Mouse (Mus musculus) kidney, embryonic 15.5 days (tissue): ENCODE measurements at regions not wholly inside any gene's neighbourhood (a gene's known extent, or its start where the extent isn't known, plus 50 kb on each side); places are given as distances from the start of the nearest gene placed in this dataset.

Experiments
- ATAC-seq: fragments of 200-750 bp; cut with Nextera tagmentation; replicated peaks from 2 replicates; pipeline ENCODE4 v1.8.0; 2017; ENCODE audit warnings: moderate TSS enrichment; ENCODE audit not compliant: low FRiP score
- H3K27ac ChIP-seq: fragments of 300-500 bp; sonication (generic); 2 replicates; pipeline ENCODE4 v1.5.1; 2015; ENCODE audit warnings: mild to moderate bottlenecking, inconsistent platforms
- H3K27me3 ChIP-seq: fragments of 300-500 bp; sonication (generic); 2 replicates; pipeline ENCODE4 v1.6.1; 2015; ENCODE audit warnings: inconsistent platforms
- H3K36me3 ChIP-seq: fragments of 300-500 bp; sonication (generic); 2 replicates; pipeline ENCODE4 v1.6.1; 2015; ENCODE audit warnings: inconsistent platforms
- H3K4me1 ChIP-seq: fragments of 300-500 bp; sonication (generic); 2 replicates; pipeline ENCODE4 v1.6.1; 2015; ENCODE audit warnings: inconsistent platforms
- H3K4me2 ChIP-seq: fragments of 300-500 bp; sonication (generic); 2 replicates; pipeline ENCODE4 v1.6.1; 2015; ENCODE audit warnings: moderate library complexity, mild to moderate bottlenecking, inconsistent platforms
- H3K4me3 ChIP-seq: fragments of 300-500 bp; sonication (generic); replicated peaks from 2 replicates; pipeline ENCODE4 v1.5.1; 2015; ENCODE audit warnings: mild to moderate bottlenecking, inconsistent platforms
- H3K9ac ChIP-seq: fragments of 300-500 bp; sonication (generic); 2 replicates; pipeline ENCODE4 v1.6.1; 2015; ENCODE audit warnings: mild to moderate bottlenecking, inconsistent platforms
- H3K9me3 ChIP-seq: fragments of 300-500 bp; sonication (generic); replicated peaks from 2 replicates; pipeline ENCODE4 v1.6.1; 2016; ENCODE audit warnings: inconsistent platforms
- WGBS: fragments of 180-500 bp; shearing (Covaris S2); methylation state at CpG from one replicate; pipeline ENCODE4 v1.1.7; 2015; ENCODE audit warnings: mixed read lengths; 5-methylcytosine and 5-hydroxymethylcytosine counted together

GRCm38 (mm10) chr9:115604450-115604849 is 294.2 kb upstream of the Stt3b start:
- 80% methylated on average over 3 of the region's 3 CpGs for WGBS
- no peak for ATAC-seq

DNA sequence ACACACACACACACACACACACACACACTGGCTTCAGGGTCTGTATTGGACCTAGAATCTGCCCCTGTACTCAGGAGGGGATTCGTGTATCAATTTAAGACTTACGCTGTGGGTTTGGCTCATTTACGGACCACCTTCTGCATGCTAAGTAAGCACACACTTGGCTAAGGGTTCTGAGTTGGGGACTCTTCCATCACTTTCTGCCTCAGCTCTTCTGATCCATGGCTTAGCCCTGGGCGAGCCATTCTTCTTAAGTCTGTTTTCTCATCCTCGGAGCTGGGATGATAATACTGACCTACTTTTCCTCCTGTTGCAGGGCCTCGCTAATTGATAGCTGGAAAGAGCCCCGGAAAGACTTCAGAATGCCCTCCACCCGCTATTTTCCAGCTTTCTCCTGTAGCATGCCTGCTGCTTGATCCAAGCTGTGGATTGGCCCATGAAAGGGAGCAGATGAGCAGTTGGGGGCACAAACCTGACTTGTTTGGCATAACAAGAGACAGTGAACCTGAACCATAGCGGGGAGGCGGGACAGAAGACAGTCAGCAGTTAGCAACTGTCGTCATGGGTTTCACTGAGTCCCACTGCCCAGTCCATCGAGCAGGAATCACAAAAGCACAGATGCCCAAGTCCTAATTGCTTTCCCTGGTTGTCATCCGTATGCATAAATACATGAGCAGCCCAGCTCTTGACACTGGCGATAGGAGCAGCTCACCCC is 294.9 kb upstream of the Stt3b start:
- no peak overlapping the region for H3K4me2 ChIP-seq
- H3K36me3 ChIP-seq: no peaks in the 10 kb centered on the region
- H3K27me3 ChIP-seq: no peaks in the 10 kb centered on the region
- no peak overlapping the region for H3K4me3 ChIP-seq
- no peak overlapping the region for H3K27ac ChIP-seq
- no peak for ATAC-seq
- WGBS: 83% methylated on average over 14 of the region's 14 CpGs
- no peak overlapping the region for H3K9ac ChIP-seq
- no peaks in the 10 kb centered on the region for H3K9me3 ChIP-seq
- peaks cover 7% of the 10 kb centered on the region for H3K4me1 ChIP-seq

More at GRCm38 (mm10) chr9:115604450-115604849, 294.2 kb upstream of the Stt3b start:
- Histone ChIP-seq H3K27ac (no peak overlapping the region), H3K4me2 (no peak overlapping the region), H3K36me3 (no peaks in the 10 kb centered on the region), H3K9ac (no peak overlapping the region), H3K4me3 (no peak overlapping the region), H3K27me3 (no peaks in the 10 kb centered on the region), H3K9me3 (no peaks in the 10 kb centered on the region), H3K4me1 (peaks cover 7% of the 10 kb centered on the region)

DNA sequence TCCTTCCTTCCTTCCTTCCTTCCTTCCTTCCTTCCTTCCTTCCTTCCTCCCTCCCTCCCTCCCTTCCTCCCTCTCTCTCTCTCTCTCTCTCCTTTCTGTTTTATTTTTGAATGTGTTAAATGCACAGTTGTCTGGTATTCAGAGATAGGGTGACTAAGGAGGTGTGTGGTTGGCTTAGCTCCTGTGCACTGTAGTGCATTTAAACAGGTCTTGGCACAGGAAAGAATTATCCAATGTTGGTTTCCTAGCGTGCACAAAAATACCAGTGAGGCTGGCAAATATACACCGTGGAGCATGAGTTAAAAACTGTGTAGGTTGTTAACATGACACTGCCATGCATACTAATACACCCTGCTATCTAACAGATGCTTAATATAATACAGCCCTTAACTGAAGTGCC is 297.7 kb upstream of the Stt3b start:
- H3K4me1 ChIP-seq: peaks cover 11% of the 10 kb centered on the region
- 56% methylated on average over 2 of the region's 2 CpGs for WGBS
- no peak for ATAC-seq

DNA sequence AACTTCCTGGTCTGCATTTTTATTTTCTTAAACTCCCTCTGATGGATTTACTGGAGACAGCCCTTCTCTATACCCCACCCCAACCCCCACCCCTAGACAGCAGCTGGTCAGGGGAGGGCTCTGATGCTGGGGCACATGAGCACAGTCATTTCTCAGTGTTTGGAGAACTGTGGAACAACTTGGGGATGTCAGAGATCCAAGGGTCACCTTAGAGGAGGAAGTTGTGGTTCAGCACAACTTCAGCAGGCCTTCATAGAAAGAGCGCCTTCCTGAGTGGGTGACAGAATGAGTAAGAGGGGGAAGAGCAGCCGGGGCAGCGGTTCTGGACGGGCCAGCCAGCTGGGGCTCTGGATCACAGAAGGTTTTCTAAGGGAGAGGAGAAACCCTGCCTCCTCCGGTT is 298.2 kb upstream of the Stt3b start:
- WGBS: 50% methylated on average over 5 of the region's 5 CpGs
- peak; percentile 58; the same call in 1 of the 2 replicates for ATAC-seq

More for the DNA sequence above, 297.7 kb upstream of the Stt3b start:
- no peak overlapping the region for H3K4me3 ChIP-seq
- H3K4me2 ChIP-seq: no peak overlapping the region
- no peak overlapping the region for H3K9ac ChIP-seq
- H3K27me3 ChIP-seq: no peaks in the 10 kb centered on the region
- H3K36me3 ChIP-seq: no peaks in the 10 kb centered on the region
- no peak overlapping the region for H3K27ac ChIP-seq
- no peaks in the 10 kb centered on the region for H3K9me3 ChIP-seq

DNA sequence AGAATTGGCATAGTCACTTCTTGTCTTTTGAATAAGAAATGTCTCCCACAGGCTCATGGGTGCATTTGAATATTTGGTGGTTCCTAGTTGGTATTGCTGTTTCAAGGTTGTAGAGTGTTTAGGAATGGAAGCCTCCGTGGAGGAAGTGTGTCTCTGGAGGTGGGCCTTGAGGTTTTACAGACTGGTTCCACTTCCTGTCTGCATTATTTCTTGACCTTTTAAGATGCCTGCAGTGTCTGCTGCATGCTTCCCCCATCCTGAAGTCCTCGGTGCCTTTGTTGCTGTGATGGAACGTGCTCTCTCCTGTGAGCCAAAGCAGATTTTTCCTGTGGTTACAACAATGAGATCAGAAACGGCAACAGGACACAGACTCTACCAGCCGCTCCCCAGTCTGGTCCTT is 299.4 kb upstream of the Gadl1 start:
- no peaks in the 10 kb centered on the region for H3K36me3 ChIP-seq
- no peaks in the 10 kb centered on the region for H3K9me3 ChIP-seq
- H3K9ac ChIP-seq: no peak overlapping the region
- no peak for ATAC-seq
- 84% methylated on average over 5 of the region's 5 CpGs for WGBS
- H3K27ac ChIP-seq: no peak overlapping the region
- peaks cover 11% of the 10 kb centered on the region for H3K4me1 ChIP-seq
- H3K4me2 ChIP-seq: no peak overlapping the region
- no peaks in the 10 kb centered on the region for H3K27me3 ChIP-seq
- H3K4me3 ChIP-seq: no peak overlapping the region

More for the DNA sequence above, 298.2 kb upstream of the Stt3b start:
- no peak overlapping the region for H3K4me3 ChIP-seq
- no peaks in the 10 kb centered on the region for H3K27me3 ChIP-seq
- 0 out of 2 replicates have a peak overlapping the region, but pooled peaks have one; percentile 41 for H3K27ac ChIP-seq
- H3K4me2 ChIP-seq: no peak overlapping the region
- H3K9ac ChIP-seq: no peak overlapping the region
- no peaks in the 10 kb centered on the region for H3K36me3 ChIP-seq
- no peaks in the 10 kb centered on the region for H3K9me3 ChIP-seq
- peaks cover 11% of the 10 kb centered on the region for H3K4me1 ChIP-seq

DNA sequence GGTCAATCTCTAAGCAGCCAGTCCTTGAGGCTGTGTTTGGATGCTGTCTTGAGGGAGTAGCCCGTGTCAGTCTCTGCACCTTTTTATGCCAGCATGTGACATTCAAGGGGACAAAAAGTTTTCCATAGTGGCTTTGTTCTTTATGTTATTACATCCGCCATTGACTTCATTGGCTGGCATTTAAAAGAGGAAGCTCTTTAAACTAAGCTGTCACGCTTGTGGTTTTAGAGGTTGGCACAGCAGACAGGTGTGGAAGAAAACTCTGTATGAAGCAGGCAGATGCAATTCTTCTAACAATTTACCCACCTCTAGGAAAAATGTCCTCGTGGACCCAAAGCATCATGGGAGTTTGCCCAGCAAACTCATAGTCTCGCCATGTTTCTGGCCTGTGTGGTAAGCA is 297.5 kb upstream of the Gadl1 start:
- H3K4me1 ChIP-seq: peaks cover 11% of the 10 kb centered on the region
- H3K4me3 ChIP-seq: no peak overlapping the region
- H3K27me3 ChIP-seq: no peaks in the 10 kb centered on the region
- no peak overlapping the region for H3K27ac ChIP-seq
- no peaks in the 10 kb centered on the region for H3K36me3 ChIP-seq
- 82% methylated on average over 5 of the region's 5 CpGs for WGBS
- no peak overlapping the region for H3K9ac ChIP-seq
- no peak overlapping the region for H3K4me2 ChIP-seq
- ATAC-seq: no peak
- H3K9me3 ChIP-seq: no peaks in the 10 kb centered on the region

DNA sequence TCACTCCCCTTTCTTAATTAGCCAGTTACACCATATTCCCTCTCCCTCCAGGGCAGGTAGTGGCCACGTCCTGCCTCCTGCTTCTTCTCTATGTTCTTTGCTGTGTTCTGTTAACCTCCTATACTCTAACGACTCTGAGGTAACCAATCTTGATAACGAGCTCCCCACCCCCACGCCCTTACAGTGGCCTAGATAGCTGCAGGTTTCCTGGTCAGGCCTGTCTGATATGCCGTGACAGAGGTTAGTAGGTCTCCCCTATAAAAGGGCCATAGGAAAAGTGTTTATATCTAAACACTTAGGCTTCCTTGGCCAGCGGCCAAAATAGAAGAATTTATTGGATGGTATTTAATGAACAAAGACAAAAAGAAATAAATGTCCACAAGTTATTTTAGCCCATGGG is 296.3 kb upstream of the Gadl1 start:
- ATAC-seq: no peak
- Histone ChIP-seq H3K4me2 (no peak overlapping the region), H3K27me3 (no peaks in the 10 kb centered on the region), H3K4me3 (no peak overlapping the region), H3K36me3 (no peaks in the 10 kb centered on the region), H3K9me3 (no peaks in the 10 kb centered on the region), H3K9ac (no peak overlapping the region), H3K4me1 (peaks cover 11% of the 10 kb centered on the region), H3K27ac (no peak overlapping the region)
- 60% methylated on average over 6 of the region's 6 CpGs for WGBS

GRCm38 (mm10) chr9:115614007-115614406 is 295.2 kb upstream of the Gadl1 start:
- Histone ChIP-seq H3K27me3 (no peaks in the 10 kb centered on the region), H3K9me3 (no peaks in the 10 kb centered on the region), H3K9ac (no peak overlapping the region), H3K4me2 (no peak overlapping the region), H3K4me3 (no peak overlapping the region), H3K36me3 (no peaks in the 10 kb centered on the region), H3K27ac (no peak overlapping the region), H3K4me1 (peaks cover 6% of the 10 kb centered on the region; the same call in 1 of the 2 replicates)
- no peak for ATAC-seq
- WGBS: 77% methylated on average over 2 of the region's 2 CpGs

- WGBS: 73% methylated on average over 6 of the region's 6 CpGs
- Histone ChIP-seq H3K4me2 (no peak overlapping the region), H3K27ac (no peak overlapping the region), H3K4me1 (peaks cover 3% of the 10 kb centered on the region; the same call in 1 of the 2 replicates), H3K27me3 (no peaks in the 10 kb centered on the region), H3K4me3 (no peak overlapping the region), H3K9me3 (no peaks in the 10 kb centered on the region), H3K9ac (no peak overlapping the region), H3K36me3 (no peaks in the 10 kb centered on the region)
- ATAC-seq: no peak
Measured at GRCm38 (mm10) chr9:115617909-115618308, 291.3 kb upstream of the Gadl1 start.

DNA sequence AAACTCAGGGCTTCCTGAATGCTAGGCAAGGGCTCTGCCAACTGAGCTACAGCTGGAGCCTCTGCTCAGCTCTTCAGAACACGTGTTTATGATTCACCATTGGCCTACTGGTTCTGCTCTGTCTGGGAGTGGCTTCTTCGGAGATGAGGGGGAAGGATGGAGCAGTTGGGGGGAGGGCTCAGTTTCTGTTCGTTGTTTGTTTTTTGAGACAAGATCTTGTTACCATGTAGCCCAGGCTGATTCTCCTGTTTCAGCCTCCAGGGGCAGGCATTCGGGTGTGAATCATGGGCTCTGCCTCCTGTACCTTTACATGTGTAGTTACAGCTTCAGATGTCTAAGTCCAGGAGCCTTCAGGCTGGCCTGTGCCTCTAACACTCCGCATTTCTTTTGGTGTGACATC is 285.3 kb upstream of the Gadl1 start:
- no peaks in the 10 kb centered on the region for H3K27me3 ChIP-seq
- H3K4me2 ChIP-seq: no peak overlapping the region
- peak; percentile 56 for ATAC-seq
- H3K4me3 ChIP-seq: no peak overlapping the region
- no peaks in the 10 kb centered on the region for H3K9me3 ChIP-seq
- no peaks in the 10 kb centered on the region for H3K36me3 ChIP-seq
- H3K4me1 ChIP-seq: peaks cover 21% of the 10 kb centered on the region
- no peak overlapping the region for H3K27ac ChIP-seq
- no peak overlapping the region for H3K9ac ChIP-seq
- WGBS: 24% methylated on average over 5 of the region's 5 CpGs

GRCm38 (mm10) chr9:115624721-115625496 is 284.3 kb upstream of the Gadl1 start:
- 41% methylated on average over 15 of the region's 15 CpGs for whole genome bisulfite sequencing
- Histone ChIP-seq H3K4me2 (no peak overlapping the region), H3K36me3 (no peaks in the 10 kb centered on the region), H3K4me1 (peaks cover 21% of the 10 kb centered on the region), H3K4me3 (no peak overlapping the region), H3K27me3 (no peaks in the 10 kb centered on the region), H3K27ac (no peak overlapping the region), H3K9ac (no peak overlapping the region), H3K9me3 (no peaks in the 10 kb centered on the region)
- ATAC-seq: no peak

GRCm38 (mm10) chr9:115627551-115627950 is 281.7 kb upstream of the Gadl1 start:
- ATAC-seq: no peak
- H3K27ac ChIP-seq: no peak overlapping the region
- 82% methylated on average over 3 of the region's 3 CpGs for WGBS
- peaks cover 21% of the 10 kb centered on the region for H3K4me1 ChIP-seq
- H3K27me3 ChIP-seq: no peaks in the 10 kb centered on the region
- H3K4me2 ChIP-seq: no peak overlapping the region
- H3K9ac ChIP-seq: no peak overlapping the region
- H3K36me3 ChIP-seq: no peaks in the 10 kb centered on the region
- H3K4me3 ChIP-seq: no peak overlapping the region
- no peaks in the 10 kb centered on the region for H3K9me3 ChIP-seq
